Mouse (Mus musculus) E14TG2a.4 (cell line): ENCODE results near the gene Lin7b.
A peak's percentile ranks its signal among the peaks of the same experiment; 100 is the strongest.

Experiments used
- H3K27me3 ChIP-seq: 2 replicates; pipeline ENCODE4 v1.6.1; 2014; ENCODE audit warnings: low read length, control low read depth; ENCODE audit not compliant: insufficient read depth
- H3K36me3 ChIP-seq: 2 replicates; pipeline ENCODE4 v1.6.1; 2014; ENCODE audit warnings: low read length, control low read depth; ENCODE audit not compliant: insufficient read depth
- H3K4me1 ChIP-seq: replicated peaks from 2 replicates; pipeline ENCODE4 v1.6.1; 2014; ENCODE audit warnings: low read depth, low read length, control low read depth
- H3K4me3 ChIP-seq: replicated peaks from 2 replicates; pipeline ENCODE4 v1.5.1; 2014; ENCODE audit warnings: mild to moderate bottlenecking, low read length
- H3K9me3 ChIP-seq: 2 replicates; pipeline ENCODE4 v1.6.1; 2014; ENCODE audit warnings: low read length, control low read depth
- CTCF ChIP-seq: conservative IDR thresholded peaks from 2 replicates; pipeline ENCODE4 v1.5.1; 2014; ENCODE audit warnings: low read length
- NANOG ChIP-seq: IDR thresholded peaks from 2 replicates; pipeline ENCODE4 v1.6.1; 2014; ENCODE audit warnings: borderline replicate concordance, low read length, mixed read lengths
- POU5F1 ChIP-seq: IDR thresholded peaks from 2 replicates; pipeline ENCODE4 v1.6.1; 2014; ENCODE audit warnings: low read length, borderline replicate concordance

Lin7b gene

GRCm38 (mm10) chr7:45370475-45371311 is at the start of gene Lin7b:
TSS of gene Lin7b (minus strand) at chr7:45370583.
- H3K36me3 ChIP-seq, result peaks cover 45% of the 10 kb centered on the region
- peaks cover 74% of the 10 kb centered on the region for H3K4me1 ChIP-seq
- peaks cover 24% of the 10 kb centered on the region for H3K27me3 ChIP-seq
- H3K9me3 ChIP-seq, result no peaks in the 10 kb centered on the region
- TF ChIP-seq NANOG (no peak), CTCF (no peak), POU5F1 (no peak)
- H3K4me3 ChIP-seq, result peak within 1 kb of the TSS; percentile 81

- TF ChIP-seq POU5F1 (no peak), CTCF (no peak), NANOG (no peak)
- H3K4me1 ChIP-seq, result peaks cover 94% of the 10 kb centered on the region
- peaks cover 27% of the 10 kb centered on the region for H3K36me3 ChIP-seq
- no peaks in the 10 kb centered on the region for H3K9me3 ChIP-seq
- peak overlapping the region; percentile 41; the same call in 1 of the 2 replicates for H3K4me3 ChIP-seq
- peaks cover 44% of the 10 kb centered on the region for H3K27me3 ChIP-seq
These were observed 47.6 kb upstream of the Lin7b start for GRCm38 (mm10) chr7:45417962-45418492.

- Histone ChIP-seq H3K4me3 (peak overlapping the region; percentile 81), H3K36me3 (peaks cover 3% of the 10 kb centered on the region), H3K9me3 (no peaks in the 10 kb centered on the region), H3K27me3 (peaks cover 64% of the 10 kb centered on the region), H3K4me1 (peaks cover 78% of the 10 kb centered on the region)
- TF ChIP-seq NANOG, result no peak
- no peak for TF ChIP-seq POU5F1
- no peak for TF ChIP-seq CTCF
These were observed 45.3 kb upstream of the Lin7b start for GRCm38 (mm10) chr7:45415636-45416035.

GRCm38 (mm10) chr7:45414740-45415224 is 44.4 kb upstream of the Lin7b start:
- Histone ChIP-seq H3K36me3 (no peaks in the 10 kb centered on the region), H3K9me3 (no peaks in the 10 kb centered on the region), H3K27me3 (peaks cover 73% of the 10 kb centered on the region), H3K4me3 (peak overlapping the region; percentile 81), H3K4me1 (peaks cover 69% of the 10 kb centered on the region)
- TF ChIP-seq CTCF, result no peak
- no peak for TF ChIP-seq POU5F1
- TF ChIP-seq NANOG, result no peak

- H3K4me1 ChIP-seq, result peaks cover 66% of the 10 kb centered on the region
- H3K27me3 ChIP-seq, result peaks cover 79% of the 10 kb centered on the region
- H3K4me3 ChIP-seq, result peak overlapping the region; percentile 81
- no peaks in the 10 kb centered on the region for H3K36me3 ChIP-seq
- no peaks in the 10 kb centered on the region for H3K9me3 ChIP-seq
- TF ChIP-seq NANOG (no peak), POU5F1 (no peak), CTCF (no peak)
These were observed 43.7 kb upstream of the Lin7b start for GRCm38 (mm10) chr7:45413864-45414739.

- Histone ChIP-seq H3K36me3 (no peaks in the 10 kb centered on the region), H3K4me3 (peak within 1 kb of the TSS; percentile 81), H3K27me3 (peaks cover 79% of the 10 kb centered on the region), H3K9me3 (no peaks in the 10 kb centered on the region), H3K4me1 (peaks cover 65% of the 10 kb centered on the region)
- no peak for TF ChIP-seq POU5F1
These were observed 42.9 kb upstream of the Lin7b start, which contains the start of gene Ntf5 for GRCm38 (mm10) chr7:45413113-45413863. TSS of gene Ntf5 (plus strand) at chr7:45413695.

GRCm38 (mm10) chr7:45412421-45412820 is 42.0 kb upstream of the Lin7b start:
- H3K4me3 ChIP-seq, result no peak overlapping the region
- no peaks in the 10 kb centered on the region for H3K36me3 ChIP-seq
- no peaks in the 10 kb centered on the region for H3K9me3 ChIP-seq
- peaks cover 65% of the 10 kb centered on the region for H3K4me1 ChIP-seq
- no peak for TF ChIP-seq POU5F1
- no peak for TF ChIP-seq NANOG
- TF ChIP-seq CTCF, result no peak
- H3K27me3 ChIP-seq, result peaks cover 85% of the 10 kb centered on the region
